Mouse (Mus musculus): ENCODE results near the gene Itgb5.

GRCm38 (mm10) chr16:33904553-33904952 is 75.1 kb downstream of the Itgb5 start:
- TF ChIP-seq POLR2A (IDR thresholded peaks at IDR 0.05; ENCODE audit: borderline replicate concordance, low read depth, low read length) (no peak), CTCF (IDR thresholded peaks at IDR 0.05; ENCODE audit: low read depth, low read length) (no peak)

Data from bone marrow macrophage, adult 2 months (primary cell).